Mouse (Mus musculus): ENCODE data around the gene Kcnj14. TPM values are rescaled to one million over a fixed set of nuclear protein-coding genes. Genes with fewer than 3 reads are reported as not detected.

Gene Kcnj14
- 1.7 and 3.5 TPM in 2 replicates for polyA plus RNA-seq (2012; rRNA removed)
- 1.1 and 1.4 TPM in 2 replicates for polyA plus RNA-seq (2014; fragmentation: Nextera tagmentation; extraction: Ambion mirVana)

DNA sequence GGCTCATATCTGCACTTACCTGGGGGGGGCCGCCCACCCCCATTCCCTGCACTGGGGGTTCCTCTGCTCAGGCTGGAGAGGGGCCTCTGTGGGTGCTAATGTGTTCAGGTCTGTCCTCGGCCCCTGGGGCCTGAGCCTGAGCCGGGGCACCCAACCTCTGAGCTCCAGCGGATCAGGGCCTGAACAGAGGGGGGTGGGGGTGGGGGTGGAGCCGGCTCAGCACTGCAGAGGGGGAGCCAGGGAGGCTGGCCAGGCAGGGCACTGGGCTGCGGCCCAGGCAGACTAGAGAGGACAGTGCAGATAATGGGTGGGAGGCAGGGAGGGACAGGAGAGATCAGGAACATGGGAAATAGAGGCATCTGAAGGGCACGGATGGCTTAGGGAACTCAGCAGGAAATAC, at the start of gene Kcnj14:
Kcnj14 (minus strand) TSS at position 185 of the 400 bp plus-strand sequence.
- Histone ChIP-seq H3K9ac (ENCODE audit: low read depth, low read length, severe bottlenecking) (no peak within 1 kb of the TSS), H3K4me1 (ENCODE audit: control insufficient read depth, insufficient read depth, low read length) (0 out of 2 replicates have a peak, but pooled peaks cover under 1% of the 10 kb centered on the region), H3K36me3 (ENCODE audit: control insufficient read depth, insufficient read depth, low read length) (peaks cover 68% of the 10 kb centered on the region), H3K4me3 (replicated peaks; ENCODE audit: low read length) (no peak within 1 kb of the TSS), H3K27me3 (ENCODE audit: control insufficient read depth, insufficient read depth, low read length) (no peaks in the 10 kb centered on the region), H3K27ac (replicated peaks; ENCODE audit: low read depth, low read length) (no peak within 1 kb of the TSS), H3K4me2 (replicated peaks; ENCODE audit: low read depth, low read length, severe bottlenecking) (no peak within 1 kb of the TSS), H3K9me3 (ENCODE audit: control insufficient read depth, low read length) (no peaks in the 10 kb centered on the region)
- 76% methylated on average over 7 of the region's 7 CpGs for WGBS
- DNase-seq (ENCODE audit: low spot score), result no peak
- no peak for ATAC-seq (ENCODE audit: low FRiP score, low read depth)
- TF ChIP-seq POLR2A (IDR thresholded peaks at IDR 0.05; ENCODE audit: borderline replicate concordance, extremely low read depth, insufficient read depth, insufficient read length), result no peak

DNA sequence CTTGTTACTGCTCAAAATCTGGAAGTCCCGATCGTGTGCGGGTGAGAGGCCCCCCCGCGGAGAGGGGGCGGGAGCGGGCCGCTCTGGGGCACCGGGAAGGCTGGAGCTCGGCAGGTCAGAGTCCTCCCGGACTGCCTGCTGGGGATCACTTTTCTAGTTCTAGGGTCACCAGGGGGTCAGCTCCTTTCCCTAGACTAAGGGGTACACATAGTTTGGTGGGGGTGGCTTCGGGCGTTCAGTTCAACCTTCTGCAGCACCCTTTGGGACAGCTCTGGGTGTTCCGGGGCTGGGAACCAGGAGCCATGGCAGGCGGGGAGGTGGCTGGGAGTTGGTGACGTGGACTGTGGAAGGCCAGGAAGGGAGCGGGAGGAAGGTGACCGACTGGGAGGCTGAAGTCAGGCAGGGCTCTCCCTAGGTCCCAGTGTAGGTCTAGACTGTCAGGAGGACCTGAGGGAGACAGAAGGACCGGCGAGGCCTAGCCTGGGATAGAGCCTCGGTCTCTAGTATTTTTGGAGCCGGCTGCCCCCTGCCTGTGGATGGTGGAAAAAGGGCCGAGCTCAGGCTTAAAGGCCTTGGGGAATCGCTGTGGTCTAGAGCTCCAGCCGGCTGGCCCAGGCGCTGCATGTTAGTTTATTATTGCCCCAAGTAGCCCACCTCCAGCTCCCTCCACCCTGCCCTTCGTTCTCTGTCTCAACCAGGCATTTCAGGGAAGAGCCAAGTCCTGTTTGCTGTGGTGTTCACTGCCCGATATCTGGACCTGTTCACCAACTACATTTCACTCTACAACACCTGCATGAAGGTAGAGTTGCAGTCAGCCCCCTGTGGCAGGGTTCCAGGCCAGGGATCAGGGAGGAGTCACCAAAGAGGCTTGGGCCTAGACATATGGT, 48.7 kb upstream of the Kcnj14 start:
- 2% methylated on average over 27 of the region's 28 CpGs for WGBS
- H3K4me3 ChIP-seq (replicated peaks; ENCODE audit: low read length), result peak overlapping the region; percentile 75
- H3K27ac ChIP-seq (replicated peaks; ENCODE audit: low read depth, low read length), result peak overlapping the region; percentile 88
- peak overlapping the region; percentile 92 for H3K9ac ChIP-seq (ENCODE audit: low read depth, low read length, severe bottlenecking)
- ATAC-seq (ENCODE audit: low FRiP score, low read depth) (peak; percentile 31), DNase-seq (ENCODE audit: low spot score) (peak; percentile 35)
- H3K9me3 ChIP-seq (ENCODE audit: control insufficient read depth, low read length), result no peaks in the 10 kb centered on the region
- H3K36me3 ChIP-seq (ENCODE audit: control insufficient read depth, insufficient read depth, low read length), result peaks cover 42% of the 10 kb centered on the region
- peaks cover 27% of the 10 kb centered on the region for H3K27me3 ChIP-seq (ENCODE audit: control insufficient read depth, insufficient read depth, low read length)
- TF ChIP-seq POLR2A (IDR thresholded peaks at IDR 0.05; ENCODE audit: borderline replicate concordance, extremely low read depth, insufficient read depth, insufficient read length), result no peak
- H3K4me2 ChIP-seq (replicated peaks; ENCODE audit: low read depth, low read length, severe bottlenecking), result peak overlapping the region; percentile 77
- H3K4me1 ChIP-seq (ENCODE audit: control insufficient read depth, insufficient read depth, low read length), result peaks cover 31% of the 10 kb centered on the region

DNA sequence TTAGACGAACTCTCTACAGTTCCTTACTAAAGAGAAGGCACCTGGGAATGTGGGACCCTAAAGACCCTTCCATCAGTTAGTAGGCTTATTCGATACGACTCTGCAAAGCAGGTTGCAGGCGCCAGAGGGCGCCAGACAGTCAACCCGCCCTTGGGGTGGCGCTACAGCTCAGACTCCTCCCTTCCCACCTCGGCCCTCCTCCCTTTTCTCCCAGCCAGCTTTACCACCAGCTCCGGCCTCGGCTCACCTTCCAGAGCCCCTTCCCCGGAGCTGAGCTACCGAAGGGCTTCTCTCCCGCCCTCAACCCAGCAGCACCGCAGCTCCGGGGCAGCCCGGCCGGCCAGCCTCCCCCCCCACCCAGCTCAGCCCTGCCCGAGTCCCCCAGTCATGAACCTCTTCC, 48.0 kb upstream of the Kcnj14 start, which contains the start of gene Kdelr1:
Kdelr1 (plus strand) TSS at position 149 of the 400 bp plus-strand sequence.
- Histone ChIP-seq H3K4me2 (replicated peaks; ENCODE audit: low read depth, low read length, severe bottlenecking) (peak within 1 kb of the TSS; percentile 77), H3K36me3 (ENCODE audit: control insufficient read depth, insufficient read depth, low read length) (peaks cover 38% of the 10 kb centered on the region), H3K27me3 (ENCODE audit: control insufficient read depth, insufficient read depth, low read length) (peaks cover 28% of the 10 kb centered on the region), H3K9ac (ENCODE audit: low read depth, low read length, severe bottlenecking) (peak within 1 kb of the TSS; percentile 92), H3K4me1 (ENCODE audit: control insufficient read depth, insufficient read depth, low read length) (peaks cover 36% of the 10 kb centered on the region), H3K27ac (replicated peaks; ENCODE audit: low read depth, low read length) (peak within 1 kb of the TSS; percentile 88), H3K9me3 (ENCODE audit: control insufficient read depth, low read length) (no peaks in the 10 kb centered on the region), H3K4me3 (replicated peaks; ENCODE audit: low read length) (peak within 1 kb of the TSS; percentile 75)
- ATAC-seq (ENCODE audit: low FRiP score, low read depth), result peak; percentile 84
- WGBS, result under 1% methylated on average over 18 of the region's 18 CpGs
- peak; percentile 93 for DNase-seq (ENCODE audit: low spot score)
- TF ChIP-seq POLR2A (IDR thresholded peaks at IDR 0.05; ENCODE audit: borderline replicate concordance, extremely low read depth, insufficient read depth, insufficient read length), result peak; percentile 46; the same call in 1 of the 2 replicates

DNA sequence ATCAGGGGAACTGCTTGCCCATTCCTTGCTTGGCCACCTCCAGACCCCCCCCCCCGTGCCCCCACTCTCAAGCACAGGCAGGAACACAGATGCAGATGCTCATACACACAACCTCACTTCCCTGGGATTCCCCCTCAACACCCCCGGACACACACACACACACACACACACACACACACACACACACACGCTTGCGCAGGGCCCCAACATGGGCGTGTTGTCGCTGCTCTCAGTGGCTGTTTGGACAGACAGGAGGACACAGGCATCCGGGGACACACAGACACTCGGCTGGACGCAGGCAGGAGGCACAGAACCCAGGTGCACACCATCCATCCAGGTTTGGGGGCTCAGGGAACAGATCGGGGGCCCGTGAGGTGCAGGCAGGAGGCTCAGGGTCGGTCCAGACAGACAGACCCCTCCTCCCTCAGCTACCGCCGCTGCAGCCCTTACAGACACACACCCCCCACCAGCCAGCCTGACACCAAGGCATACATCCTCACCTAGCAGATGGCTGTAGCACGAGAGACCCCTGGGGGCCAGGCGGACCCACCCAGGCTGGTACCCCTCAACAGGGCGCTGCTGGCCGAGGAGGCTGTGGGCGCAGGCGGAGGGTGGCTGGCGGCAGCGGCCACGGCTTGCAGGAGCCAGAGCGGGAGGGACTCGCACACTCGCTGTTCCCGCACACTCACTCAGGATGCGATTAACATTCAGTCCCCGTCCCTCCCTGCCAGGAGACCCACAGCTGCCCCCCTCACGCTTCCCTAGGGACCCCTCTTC, 45.9 kb upstream of the Kcnj14 start:
- peaks cover 40% of the 10 kb centered on the region for H3K4me1 ChIP-seq (ENCODE audit: control insufficient read depth, insufficient read depth, low read length)
- no peak overlapping the region for H3K27ac ChIP-seq (replicated peaks; ENCODE audit: low read depth, low read length)
- WGBS, result 2% methylated on average over 29 of the region's 30 CpGs
- H3K9me3 ChIP-seq (ENCODE audit: control insufficient read depth, low read length), result no peaks in the 10 kb centered on the region
- TF ChIP-seq POLR2A (IDR thresholded peaks at IDR 0.05; ENCODE audit: borderline replicate concordance, extremely low read depth, insufficient read depth, insufficient read length), result no peak
- peaks cover 16% of the 10 kb centered on the region for H3K36me3 ChIP-seq (ENCODE audit: control insufficient read depth, insufficient read depth, low read length)
- H3K4me2 ChIP-seq (replicated peaks; ENCODE audit: low read depth, low read length, severe bottlenecking), result peak overlapping the region; percentile 53
- no peak for ATAC-seq (ENCODE audit: low FRiP score, low read depth)
- peak overlapping the region; percentile 49 for H3K9ac ChIP-seq (ENCODE audit: low read depth, low read length, severe bottlenecking)
- peak overlapping the region; percentile 34 for H3K4me3 ChIP-seq (replicated peaks; ENCODE audit: low read length)
- DNase-seq (ENCODE audit: low spot score), result no peak
- peaks cover 32% of the 10 kb centered on the region for H3K27me3 ChIP-seq (ENCODE audit: control insufficient read depth, insufficient read depth, low read length)

DNA sequence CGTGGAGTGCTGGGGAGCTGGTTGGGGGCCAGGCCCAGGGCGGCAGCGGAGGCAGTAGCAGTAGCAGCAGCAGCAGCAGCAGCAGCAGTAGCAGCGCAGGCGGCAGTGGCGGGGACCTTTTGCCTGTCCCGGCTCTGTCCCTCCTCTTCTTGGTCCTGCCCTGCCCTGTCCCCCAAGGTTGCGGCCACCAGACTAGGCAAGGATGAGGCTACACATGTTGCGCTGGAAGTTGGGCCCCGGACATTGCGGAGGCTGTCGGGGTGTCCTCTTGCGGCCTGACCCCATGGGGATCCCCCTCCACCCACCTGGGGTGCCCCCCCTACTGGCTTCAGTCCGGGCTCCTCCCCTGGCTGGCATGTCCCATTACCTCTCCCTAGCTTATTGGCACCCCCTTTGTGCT, 45.2 kb upstream of the Kcnj14 start:
- H3K9me3 ChIP-seq (ENCODE audit: control insufficient read depth, low read length), result no peaks in the 10 kb centered on the region
- ATAC-seq (ENCODE audit: low FRiP score, low read depth) (no peak), DNase-seq (ENCODE audit: low spot score) (no peak)
- H3K4me3 ChIP-seq (replicated peaks; ENCODE audit: low read length), result peak overlapping the region; percentile 34
- no peak for TF ChIP-seq POLR2A (IDR thresholded peaks at IDR 0.05; ENCODE audit: borderline replicate concordance, extremely low read depth, insufficient read depth, insufficient read length)
- WGBS, result 1% methylated on average over 10 of the region's 14 CpGs
- H3K9ac ChIP-seq (ENCODE audit: low read depth, low read length, severe bottlenecking), result peak overlapping the region; percentile 36; the same call in 1 of the 2 replicates
- peaks cover 10% of the 10 kb centered on the region for H3K36me3 ChIP-seq (ENCODE audit: control insufficient read depth, insufficient read depth, low read length)
- H3K27me3 ChIP-seq (ENCODE audit: control insufficient read depth, insufficient read depth, low read length), result peaks cover 32% of the 10 kb centered on the region
- peaks cover 39% of the 10 kb centered on the region for H3K4me1 ChIP-seq (ENCODE audit: control insufficient read depth, insufficient read depth, low read length)
- no peak overlapping the region for H3K27ac ChIP-seq (replicated peaks; ENCODE audit: low read depth, low read length)
- peak overlapping the region; percentile 53 for H3K4me2 ChIP-seq (replicated peaks; ENCODE audit: low read depth, low read length, severe bottlenecking)

Measured in limb, embryonic 14.5 days (tissue).